Mouse (Mus musculus) limb, embryonic 15.5 days (tissue): Measurements from ENCODE around the gene Acot5. TPM values are rescaled to one million over a fixed set of nuclear protein-coding genes. Genes with fewer than 3 reads are reported as not detected.
A peak's percentile ranks its signal among the peaks of the same experiment; 100 is the strongest.
"Not testable (repeated sequence)": the region's sequence is repeated elsewhere in the genome, so short reads cannot be mapped to it uniquely, and the experiment has no call there.

Source experiments
- ATAC-seq: fragments of 200-750 bp; cut with Nextera tagmentation; 2 replicates; pipeline ENCODE4 v1.8.0; 2017; ENCODE audit warnings: low read depth, moderate TSS enrichment; ENCODE audit not compliant: insufficient number of reproducible peaks, low FRiP score, low TSS enrichment
- H3K27ac ChIP-seq: fragments of 300-500 bp; sonication (generic); 2 replicates; pipeline ENCODE4 v1.5.1; 2015; ENCODE audit warnings: moderate library complexity, mild to moderate bottlenecking, inconsistent platforms
- H3K27me3 ChIP-seq: fragments of 300-500 bp; sonication (generic); 2 replicates; pipeline ENCODE4 v1.6.1; 2015; ENCODE audit warnings: inconsistent platforms
- H3K36me3 ChIP-seq: fragments of 300-500 bp; sonication (generic); 2 replicates; pipeline ENCODE4 v1.6.1; 2015; ENCODE audit warnings: inconsistent platforms
- H3K4me1 ChIP-seq: fragments of 300-500 bp; sonication (generic); 2 replicates; pipeline ENCODE4 v1.6.1; 2015; ENCODE audit warnings: inconsistent platforms
- H3K4me2 ChIP-seq: fragments of 300-500 bp; sonication (generic); 2 replicates; pipeline ENCODE4 v1.6.1; 2015; ENCODE audit warnings: mild to moderate bottlenecking, inconsistent platforms
- H3K4me3 ChIP-seq: fragments of 300-500 bp; sonication (generic); 2 replicates; pipeline ENCODE4 v1.5.1; 2015; ENCODE audit warnings: mild to moderate bottlenecking, inconsistent platforms
- H3K9ac ChIP-seq: fragments of 300-500 bp; sonication (generic); 2 replicates; pipeline ENCODE4 v1.6.1; 2015; ENCODE audit warnings: inconsistent platforms
- H3K9me3 ChIP-seq: fragments of 300-500 bp; sonication (generic); 2 replicates; pipeline ENCODE4 v1.6.1; 2016; ENCODE audit warnings: inconsistent platforms
- WGBS: fragments of 180-500 bp; shearing (Covaris S2); methylation state at CpG from one replicate; pipeline ENCODE4 v1.1.7; 2015; 5-methylcytosine and 5-hydroxymethylcytosine counted together
- polyA plus RNA-seq: library from polyadenylated mRNA; unstranded; fragments of >200 nt; fragmentation: Nextera tagmentation; extraction: Ambion mirVana; gene quantifications from 2 replicates; pipeline ENCODE4 v1.2.1, GENCODE M21; 2015

Acot5 gene
- polyA plus RNA-seq = not detected in 2 replicates

DNA sequence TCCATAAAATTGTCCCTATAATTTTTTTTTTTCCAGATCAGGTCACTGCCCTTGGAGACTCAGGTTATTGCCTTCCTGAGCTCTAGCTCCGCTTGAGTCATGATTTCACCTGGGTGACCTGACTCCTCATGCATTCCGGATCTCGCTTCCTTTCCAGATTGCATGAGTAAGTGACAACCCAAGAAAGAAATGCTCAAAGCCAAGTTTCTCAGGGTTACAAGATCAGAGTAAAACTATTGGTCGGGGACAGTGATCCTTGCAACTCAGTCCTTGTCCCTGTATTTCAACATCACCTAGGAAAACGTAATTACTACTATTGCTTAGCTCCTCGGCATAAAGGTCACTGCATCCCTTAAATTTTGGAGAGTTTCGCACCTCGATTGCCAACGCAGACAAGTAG, at the start of gene Acot5:
TSS of gene Acot5 (plus strand) at position 340 of the 400 bp plus-strand sequence.
- WGBS = 46% methylated on average over 9 of the region's 9 CpGs
- Histone ChIP-seq H3K27ac (no peak within 1 kb of the TSS), H3K9ac (no peak within 1 kb of the TSS), H3K4me3 (peak within 1 kb of the TSS; percentile 40), H3K4me1 (peaks cover 3% of the 10 kb centered on the region; the same call in 1 of the 2 replicates), H3K27me3 (peaks cover 34% of the 10 kb centered on the region), H3K4me2 (peak within 1 kb of the TSS; percentile 65), H3K9me3 (no peaks in the 10 kb centered on the region), H3K36me3 (no peaks in the 10 kb centered on the region)
- no peak for ATAC-seq

DNA sequence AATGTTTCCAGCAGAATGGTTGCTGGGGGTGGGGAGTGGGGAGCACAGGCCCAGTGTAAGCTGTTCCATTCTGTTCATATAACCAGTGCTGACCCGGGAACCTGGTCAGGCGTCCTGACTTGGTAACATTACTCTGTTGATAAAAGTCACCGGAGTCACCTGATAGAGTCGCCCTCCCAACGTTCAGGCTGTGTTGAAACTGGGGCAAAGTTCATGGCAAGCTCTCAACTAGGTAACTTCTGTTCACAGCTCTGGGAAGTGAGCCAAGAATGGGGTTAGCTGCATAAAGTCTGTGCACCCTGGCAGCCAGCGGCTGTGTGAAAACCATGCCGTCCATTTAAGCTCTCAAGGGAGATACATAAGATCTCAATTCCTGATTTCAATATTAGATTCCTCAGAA, 48.6 kb upstream of the Acot5 start:
- H3K4me2 ChIP-seq, H3K27ac ChIP-seq, H3K9ac ChIP-seq, H3K4me3 ChIP-seq, H3K27me3 ChIP-seq, H3K36me3 ChIP-seq, ATAC-seq, H3K9me3 ChIP-seq, H3K4me1 ChIP-seq: not testable (repeated sequence)
- 37% methylated on average over 7 of the region's 7 CpGs for WGBS

DNA sequence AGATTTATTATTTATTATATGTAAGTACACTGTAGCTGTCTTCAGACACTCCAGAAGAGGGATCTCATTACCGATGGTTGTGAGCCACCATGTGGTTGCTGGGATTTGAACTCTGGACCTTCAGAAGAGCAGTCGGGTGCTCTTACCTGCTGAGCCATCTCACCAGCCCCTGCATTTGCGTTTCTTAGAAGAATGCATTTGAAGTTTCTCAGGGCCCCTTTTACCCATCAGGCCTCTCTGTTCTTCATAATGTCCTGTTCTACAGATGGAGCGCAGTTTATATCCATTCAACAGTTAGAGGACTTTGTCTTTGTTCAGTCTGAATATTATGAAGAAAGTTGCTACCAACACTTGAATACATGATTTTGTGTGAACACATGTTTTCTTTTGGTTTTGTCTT, 46.9 kb upstream of the Acot5 start:
- not testable (repeated sequence) for H3K9ac ChIP-seq, H3K4me1 ChIP-seq, H3K27me3 ChIP-seq, H3K9me3 ChIP-seq, H3K4me2 ChIP-seq, H3K4me3 ChIP-seq, H3K36me3 ChIP-seq, ATAC-seq, H3K27ac ChIP-seq
- WGBS = 96% methylated on average over 4 of the region's 4 CpGs

DNA sequence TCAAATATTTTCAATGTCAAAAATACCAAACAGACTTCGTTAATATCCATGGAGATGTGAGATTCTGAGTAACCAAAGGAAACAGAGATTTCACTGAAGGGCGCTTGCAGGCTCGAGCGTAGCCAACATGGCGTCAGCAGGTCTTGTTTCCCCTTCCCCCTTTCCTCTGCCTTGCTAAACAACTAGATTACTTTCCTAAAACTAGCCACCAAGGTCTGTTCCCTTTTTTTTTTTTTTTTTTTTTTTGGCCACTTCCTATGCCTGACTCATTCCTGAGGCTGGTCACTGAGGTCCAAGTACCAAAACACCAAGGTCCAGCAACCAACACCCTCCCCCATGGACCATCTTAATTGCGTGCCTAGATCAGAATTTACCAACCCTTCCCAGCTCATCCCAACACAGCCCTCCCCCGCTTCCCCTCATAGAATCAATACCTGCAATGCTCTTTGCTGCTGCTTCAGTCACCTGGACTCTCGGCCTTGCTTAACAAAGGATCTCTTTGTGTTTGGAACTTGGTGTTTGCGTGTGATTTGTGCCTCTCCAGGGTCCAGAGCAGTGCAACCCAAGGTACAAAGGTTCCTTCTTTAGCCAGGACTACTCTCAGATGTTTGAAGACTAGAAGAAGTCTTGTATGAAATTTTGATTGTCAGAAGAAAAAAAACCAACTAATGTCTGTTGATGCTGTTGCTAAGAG, 45.9 kb upstream of the Acot5 start:
- Histone ChIP-seq H3K4me2 (no peak overlapping the region), H3K36me3 (no peaks in the 10 kb centered on the region), H3K27ac (no peak overlapping the region), H3K27me3 (no peaks in the 10 kb centered on the region), H3K4me3 (no peak overlapping the region), H3K9me3 (no peaks in the 10 kb centered on the region), H3K9ac (no peak overlapping the region), H3K4me1 (no peaks in the 10 kb centered on the region)
- ATAC-seq = no peak
- 78% methylated on average over 9 of the region's 9 CpGs for WGBS

DNA sequence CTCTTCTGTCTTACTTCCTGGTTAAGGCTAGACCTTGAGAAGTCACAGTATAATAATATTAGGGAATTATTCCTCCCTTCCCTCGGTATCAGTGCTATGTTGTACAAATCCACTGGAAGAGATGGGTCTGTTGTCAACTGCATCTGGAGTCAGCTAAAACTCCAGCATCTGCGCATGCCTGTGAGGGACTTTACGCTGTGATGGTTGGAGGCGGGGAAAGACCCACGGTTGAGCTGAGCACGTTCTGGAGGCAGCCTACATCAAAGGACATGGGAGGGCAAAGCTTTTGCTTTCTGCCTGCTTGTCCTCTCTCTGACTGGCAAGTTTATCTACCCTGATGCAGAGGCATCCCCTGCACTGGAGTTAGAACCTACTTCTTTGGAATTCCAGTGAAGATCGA, 43.2 kb upstream of the Acot5 start:
- H3K36me3 ChIP-seq = no peaks in the 10 kb centered on the region
- H3K4me1 ChIP-seq = no peaks in the 10 kb centered on the region
- 81% methylated on average over 7 of the region's 7 CpGs for WGBS
- no peak for ATAC-seq
- H3K9ac ChIP-seq = no peak overlapping the region
- H3K27me3 ChIP-seq = no peaks in the 10 kb centered on the region
- H3K4me3 ChIP-seq = no peak overlapping the region
- H3K27ac ChIP-seq = no peak overlapping the region
- no peaks in the 10 kb centered on the region for H3K9me3 ChIP-seq
- H3K4me2 ChIP-seq = no peak overlapping the region

DNA sequence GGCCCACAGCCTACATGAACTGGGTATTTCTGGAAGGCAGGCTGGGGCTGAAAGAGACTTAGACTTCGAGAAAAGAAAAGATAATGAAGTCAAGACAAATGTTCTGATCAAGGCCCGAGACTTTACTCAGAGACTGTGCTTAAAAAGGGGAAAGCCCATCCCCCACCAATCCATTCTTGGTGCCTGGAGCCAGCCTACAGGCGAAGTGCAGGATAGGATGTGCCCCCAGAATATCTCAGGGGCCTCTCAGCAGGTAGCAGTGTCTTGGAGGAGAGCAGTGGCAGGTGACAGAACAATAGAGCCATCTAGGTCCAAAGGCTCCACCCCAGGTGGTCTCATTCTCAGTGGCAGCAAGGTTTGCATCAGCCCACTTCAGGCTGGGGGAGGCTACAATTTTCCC, 40.8 kb upstream of the Acot5 start:
- H3K9me3 ChIP-seq, H3K27ac ChIP-seq, H3K27me3 ChIP-seq, ATAC-seq, H3K36me3 ChIP-seq, H3K4me1 ChIP-seq, H3K4me3 ChIP-seq, H3K9ac ChIP-seq, H3K4me2 ChIP-seq: not testable (repeated sequence)
- WGBS = 68% methylated on average over 3 of the region's 3 CpGs

DNA sequence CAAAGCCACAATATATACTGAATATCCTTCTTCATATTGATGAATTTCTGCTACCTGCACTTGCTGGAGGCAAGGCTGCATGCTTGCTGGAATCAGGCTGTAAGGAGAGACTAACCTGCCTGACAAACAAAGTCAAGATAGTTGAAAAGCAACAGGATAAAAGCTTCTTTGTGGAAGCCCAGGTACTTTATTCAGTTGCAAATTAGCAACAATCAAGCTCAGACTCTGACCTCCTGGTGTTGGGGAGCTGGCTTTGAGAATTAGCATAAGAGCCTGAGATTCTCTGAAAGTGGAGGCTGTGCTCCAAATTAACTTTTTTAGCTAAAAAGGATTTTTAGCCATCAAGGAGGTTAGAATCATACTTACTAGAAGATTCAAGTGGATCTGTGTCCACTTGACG, 40.1 kb upstream of the Acot5 start:
- not testable (repeated sequence) for H3K9me3 ChIP-seq, H3K27ac ChIP-seq, ATAC-seq, H3K4me1 ChIP-seq, H3K9ac ChIP-seq, H3K4me2 ChIP-seq, H3K27me3 ChIP-seq, H3K4me3 ChIP-seq, H3K36me3 ChIP-seq
- 100% methylated on average over 1 of the region's 1 CpGs for WGBS

DNA sequence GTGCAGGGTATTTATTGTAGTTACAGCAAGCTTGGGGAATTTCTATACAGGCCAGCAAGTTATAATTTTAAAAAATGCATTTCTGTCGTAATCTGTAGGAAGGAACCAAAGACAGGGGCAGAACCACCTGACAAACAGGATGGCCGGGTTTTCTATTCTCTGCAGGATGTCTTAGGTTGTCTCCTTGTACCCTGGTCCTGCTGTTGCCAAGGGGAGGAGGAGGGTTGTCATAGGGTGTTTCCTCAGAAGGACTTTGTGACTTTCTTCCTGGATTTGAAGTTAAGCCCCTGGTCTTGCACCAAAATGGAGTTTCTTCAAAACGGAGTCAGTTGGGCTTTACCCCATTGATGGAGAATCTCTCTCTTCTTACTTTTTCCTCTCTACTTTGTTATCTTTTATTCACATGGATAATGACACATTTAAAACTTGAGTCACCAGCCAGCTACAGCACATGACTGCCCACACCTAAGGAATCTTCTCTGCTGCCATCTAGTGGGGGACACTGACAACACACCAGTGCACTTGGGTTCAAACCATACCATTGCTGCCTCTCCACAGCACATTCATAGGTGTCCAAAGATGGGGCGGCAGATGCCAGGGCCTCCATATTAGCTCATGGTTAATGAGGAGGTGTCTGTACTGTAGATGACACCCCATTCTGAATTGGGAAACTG, 38.3 kb upstream of the Acot5 start:
- ATAC-seq = no peak
- 63% methylated on average over 4 of the region's 4 CpGs for WGBS

DNA sequence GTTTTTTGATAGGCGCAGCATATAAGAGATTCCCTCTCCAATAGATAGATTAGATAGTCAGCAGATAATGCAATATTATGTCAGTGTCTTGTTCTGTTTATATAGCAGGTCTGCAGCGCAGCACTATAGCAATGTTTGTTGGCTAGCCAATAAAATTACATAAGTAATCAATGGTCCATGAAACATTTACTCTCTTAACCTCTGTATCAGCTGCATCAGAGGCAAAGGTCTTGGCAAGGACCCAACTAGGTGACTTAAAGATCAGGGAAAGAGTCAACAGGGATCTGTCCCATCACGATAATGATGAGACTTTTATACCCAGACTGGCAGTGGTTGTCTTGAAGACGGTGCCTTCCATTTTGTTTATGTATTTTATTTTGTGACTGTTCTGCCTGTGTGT, 36.3 kb upstream of the Acot5 start:
- Histone ChIP-seq H3K9me3 (no peaks in the 10 kb centered on the region), H3K27me3 (no peaks in the 10 kb centered on the region), H3K9ac (no peak overlapping the region), H3K4me3 (no peak overlapping the region), H3K4me1 (no peaks in the 10 kb centered on the region), H3K4me2 (no peak overlapping the region), H3K27ac (no peak overlapping the region), H3K36me3 (no peaks in the 10 kb centered on the region)
- 93% methylated on average over 4 of the region's 4 CpGs for WGBS
- ATAC-seq = no peak

More for the DNA sequence above, 38.3 kb upstream of the Acot5 start:
- no peaks in the 10 kb centered on the region for H3K27me3 ChIP-seq
- H3K4me1 ChIP-seq = no peaks in the 10 kb centered on the region
- no peak overlapping the region for H3K4me3 ChIP-seq
- H3K27ac ChIP-seq = no peak overlapping the region
- H3K36me3 ChIP-seq = no peaks in the 10 kb centered on the region
- no peak overlapping the region for H3K9ac ChIP-seq
- no peaks in the 10 kb centered on the region for H3K9me3 ChIP-seq
- H3K4me2 ChIP-seq = no peak overlapping the region

DNA sequence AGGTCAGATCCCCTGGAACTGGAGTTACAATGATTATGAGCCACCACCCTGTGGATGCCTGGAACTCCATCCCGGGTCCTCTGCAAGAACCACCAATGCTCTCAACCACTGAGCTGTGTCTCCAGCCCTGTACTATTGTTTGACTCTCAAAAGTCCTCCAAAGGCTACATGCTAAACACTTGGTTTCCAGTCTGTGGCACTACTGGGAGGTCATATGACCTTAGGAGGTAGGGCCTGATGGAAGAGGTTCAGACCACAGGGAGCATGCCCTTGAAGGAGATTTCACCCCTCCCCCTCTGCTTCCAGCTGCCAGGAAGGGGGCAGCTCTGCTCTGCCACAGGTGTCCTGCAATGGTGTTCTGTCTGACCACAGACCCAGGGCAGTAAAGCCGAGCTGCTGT, 35.8 kb upstream of the Acot5 start:
- 70% methylated on average over 2 of the region's 2 CpGs for WGBS
- not testable (repeated sequence) for H3K36me3 ChIP-seq, H3K9ac ChIP-seq

DNA sequence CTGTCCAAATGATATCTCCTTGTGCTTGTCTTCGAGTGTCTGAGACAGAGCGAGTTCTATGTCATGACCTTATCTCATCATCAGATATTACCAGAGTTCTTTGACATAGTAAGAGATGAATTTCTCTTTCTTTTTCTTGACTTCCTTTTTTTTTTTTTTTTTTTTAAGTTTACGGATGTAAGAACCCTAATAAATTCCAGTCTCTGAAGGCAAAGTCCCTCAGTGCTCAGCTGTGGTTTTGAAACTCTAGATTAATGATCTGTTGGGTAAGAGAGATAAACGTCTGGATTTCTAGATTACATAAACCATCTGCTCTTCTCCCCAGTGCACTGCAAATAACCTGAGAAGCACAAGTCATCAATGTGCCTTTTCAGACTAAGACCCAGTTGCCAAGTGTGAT, 35.0 kb upstream of the Acot5 start:
- WGBS = 42% methylated on average over 4 of the region's 4 CpGs

More for the DNA sequence above, 35.8 kb upstream of the Acot5 start:
- H3K4me2 ChIP-seq, H3K4me3 ChIP-seq, ATAC-seq, H3K4me1 ChIP-seq, H3K27me3 ChIP-seq, H3K9me3 ChIP-seq, H3K27ac ChIP-seq: not testable (repeated sequence)

DNA sequence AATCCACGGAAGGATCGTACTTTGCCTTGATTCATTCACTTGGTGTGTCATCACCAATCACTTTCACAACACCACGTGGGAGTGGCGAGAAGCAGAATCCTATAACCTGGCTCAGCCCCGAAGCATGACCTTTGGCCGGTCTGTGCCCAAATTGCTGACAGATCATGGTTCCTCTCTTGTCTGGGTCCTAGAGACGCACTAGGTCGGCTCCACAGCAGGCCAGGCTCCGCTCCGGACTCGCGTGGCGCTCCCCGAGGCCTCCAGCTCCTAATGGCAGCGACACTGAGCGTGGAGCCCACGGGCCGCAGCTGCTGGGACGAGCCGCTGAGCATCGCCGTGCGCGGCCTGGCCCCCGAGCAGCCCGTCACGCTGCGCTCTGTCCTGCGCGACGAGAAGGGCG, 30.9 kb upstream of the Acot5 start, which contains the start of gene Acot4:
TSS of gene Acot4 (plus strand) at position 139 of the 400 bp plus-strand sequence.
- WGBS = 7% methylated on average over 22 of the region's 32 CpGs
- not testable (repeated sequence) for H3K9me3 ChIP-seq, H3K27me3 ChIP-seq, H3K36me3 ChIP-seq, H3K4me1 ChIP-seq, H3K27ac ChIP-seq, ATAC-seq
- H3K4me2 ChIP-seq = peak within 1 kb of the TSS; percentile 67
- peak within 1 kb of the TSS; percentile 46 for H3K4me3 ChIP-seq
- 0 out of 2 replicates have a peak within 1 kb of the TSS, but pooled peaks have one; percentile 20 for H3K9ac ChIP-seq

More for the DNA sequence above, 35.0 kb upstream of the Acot5 start:
- H3K4me2 ChIP-seq = no peak overlapping the region
- H3K27ac ChIP-seq = no peak overlapping the region
- H3K4me3 ChIP-seq = no peak overlapping the region
- no peak overlapping the region for H3K9ac ChIP-seq
- H3K36me3 ChIP-seq = no peaks in the 10 kb centered on the region
- H3K4me1 ChIP-seq = no peaks in the 10 kb centered on the region
- no peaks in the 10 kb centered on the region for H3K27me3 ChIP-seq
- no peaks in the 10 kb centered on the region for H3K9me3 ChIP-seq
- ATAC-seq = no peak
